Comparison of ENCODE assay signal across 8 mouse cellular contexts in the genomic region with DNA sequence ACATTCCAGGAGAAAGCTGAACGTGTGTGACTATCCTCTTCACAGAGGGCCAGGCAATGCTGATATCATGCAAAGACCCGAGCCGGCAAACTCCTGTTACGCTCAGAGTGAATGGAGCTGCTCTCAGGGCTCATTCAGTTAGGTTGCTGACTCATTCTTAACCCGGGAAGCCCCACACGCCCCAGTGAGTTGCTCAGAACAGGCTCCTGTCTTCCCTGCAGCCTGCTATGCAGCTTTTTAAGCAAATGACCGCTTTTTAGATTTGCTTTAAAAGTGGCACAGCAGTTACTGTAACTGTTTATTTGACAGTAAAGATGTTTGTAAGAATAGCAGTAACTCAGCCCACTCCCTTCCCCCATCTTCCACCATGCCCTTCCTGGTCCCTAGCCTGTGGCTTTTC.
A peak's percentile ranks its signal among the peaks of the same experiment; 100 is the strongest.
DNase-seq lines count a peak whose midpoint lies in the region; ATAC-seq and TF ChIP-seq lines count a peak whose summit lies in the region.

No protein-coding gene starts in this region.

- intact Hi-C loops in gastrocnemius, adult 2 months (cut with DNase I) = loop anchor here (5.0 kb wide), 1 partner anchor 44 kb away; no protein-coding TSS in a partner anchor

- no peaks in the 10 kb centered on the region for H3K36me3 ChIP-seq in neural tube, embryonic 15.5 days

- no peaks in the 10 kb centered on the region for H3K4me1 ChIP-seq in neural tube, embryonic 15.5 days

- ATAC-seq in inflammation-experienced regulatory T-cells, adult 6 months = peak; percentile 63
- ATAC-seq in neural tube, embryonic 15.5 days (ENCODE audit: low FRiP score) = no peak

- no peak for TF ChIP-seq POLR2A in brain, embryonic 14.5 days (IDR thresholded peaks at IDR 0.05; ENCODE audit: borderline replicate concordance, extremely low read depth, insufficient read depth, insufficient read length, poor library complexity, severe bottlenecking)

- H3K4me2 ChIP-seq in neural tube, embryonic 15.5 days = peak overlapping the region; percentile 4; the same call in 1 of the 2 replicates

- 12% methylated on average over 7 of the region's 7 CpGs for WGBS in neural tube, embryonic 15.5 days

- DNase-seq in gastrocnemius, adult 2 months = no peak
- no peak for DNase-seq in gastrocnemius, adult 18-20 months (ENCODE audit: low spot score)
- DNase-seq in B cell, adult 2 months = peak; percentile 30 to 34
- peak; percentile 42 for DNase-seq in brain, embryonic 14.5 days (ENCODE audit: low read depth)
- no peak for DNase-seq in cerebellum, adult 18-20 months
- DNase-seq in kidney, postnatal 14 days = no peak

- no peaks in the 10 kb centered on the region for H3K27me3 ChIP-seq in neural tube, embryonic 15.5 days (replicated peaks)

- peak overlapping the region; percentile 71 for H3K4me3 ChIP-seq in gastrocnemius, adult 2 months
- no peak overlapping the region for H3K4me3 ChIP-seq in neural tube, embryonic 15.5 days (replicated peaks)

- H3K9me3 ChIP-seq in neural tube, embryonic 15.5 days (replicated peaks) = no peaks in the 10 kb centered on the region

- H3K27ac ChIP-seq in gastrocnemius, adult 2 months = peak overlapping the region; percentile 84
- 0 out of 2 replicates have a peak overlapping the region, but pooled peaks have one; percentile 24 for H3K27ac ChIP-seq in neural tube, embryonic 15.5 days (replicated peaks)

- no peak overlapping the region for H3K9ac ChIP-seq in neural tube, embryonic 15.5 days (replicated peaks)

- no peak for TF ChIP-seq CTCF in gastrocnemius, adult 2 months (IDR thresholded peaks at IDR 0.05)
- TF ChIP-seq CTCF in brain, embryonic 14.5 days (IDR thresholded peaks at IDR 0.05; ENCODE audit: borderline replicate concordance, extremely low read depth, insufficient read depth, insufficient read length) = no peak

Comparison
In these comparisons a context has a peak if more than half of its experiments do, and no peak if none do; other contexts are left out.
1. DNase-seq: peak in B cell, adult 2 months (2 of 2) and brain, embryonic 14.5 days (single experiment); none in gastrocnemius, adult 2 months (single experiment), gastrocnemius, adult 18-20 months (single experiment), cerebellum, adult 18-20 months (0 of 2) and kidney, postnatal 14 days (single experiment).